Mouse (Mus musculus) embryo, embryonic 9.5 days (tissue): ENCODE results near the gene Ccdc61.
"Not testable (repeated sequence)": the region's sequence is repeated elsewhere in the genome, so short reads cannot be mapped to it uniquely, and the experiment has no call there.

Source experiments
- DNase-seq: peaks from one replicate; pipeline ENCODE4 v3.0.0-alpha.2; 2017; ENCODE audit errors: extremely low spot score

The Ccdc61 gene

DNA sequence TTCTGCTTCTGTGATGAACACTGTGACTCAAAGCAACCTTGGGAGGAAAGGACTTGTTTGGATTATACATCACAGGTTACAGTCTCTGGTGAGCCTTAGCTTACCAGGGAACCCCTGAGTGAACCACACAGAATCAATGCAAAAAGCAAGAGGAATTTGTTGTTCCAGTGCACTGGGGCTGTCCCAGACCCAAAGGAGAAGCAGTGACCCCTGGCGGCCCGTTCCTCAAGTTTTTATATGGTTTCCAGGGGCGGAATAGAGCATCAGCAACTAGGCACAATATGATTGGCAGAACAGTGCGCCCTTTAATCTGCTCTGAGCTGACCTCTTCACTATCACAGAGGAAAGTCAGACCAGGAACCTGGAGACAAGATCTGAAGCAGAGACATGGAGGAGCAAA lies 6.0 kb upstream of the Ccdc61 start:
- DNase-seq, result no peak

DNA sequence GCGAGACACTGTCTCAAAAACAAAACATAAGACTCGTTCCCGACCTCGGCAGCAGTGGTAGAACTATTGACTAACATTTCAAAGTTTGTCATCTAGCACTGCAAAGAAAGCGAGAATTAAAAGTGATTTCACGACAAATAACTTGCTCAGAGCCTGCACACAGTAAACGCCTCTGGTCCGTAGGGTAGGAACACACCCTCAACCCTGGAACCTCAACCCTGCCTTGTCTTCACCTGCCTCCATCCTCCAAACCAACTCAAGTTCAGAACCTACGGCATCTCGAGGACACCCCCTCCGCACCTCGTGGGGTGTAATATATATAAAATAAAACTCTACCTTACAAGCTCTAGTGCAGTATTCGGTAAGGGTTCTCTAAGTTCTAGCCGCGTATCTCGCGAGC lies 418 bp downstream of the Ccdc61 start:
- DNase-seq, result no peak

DNA sequence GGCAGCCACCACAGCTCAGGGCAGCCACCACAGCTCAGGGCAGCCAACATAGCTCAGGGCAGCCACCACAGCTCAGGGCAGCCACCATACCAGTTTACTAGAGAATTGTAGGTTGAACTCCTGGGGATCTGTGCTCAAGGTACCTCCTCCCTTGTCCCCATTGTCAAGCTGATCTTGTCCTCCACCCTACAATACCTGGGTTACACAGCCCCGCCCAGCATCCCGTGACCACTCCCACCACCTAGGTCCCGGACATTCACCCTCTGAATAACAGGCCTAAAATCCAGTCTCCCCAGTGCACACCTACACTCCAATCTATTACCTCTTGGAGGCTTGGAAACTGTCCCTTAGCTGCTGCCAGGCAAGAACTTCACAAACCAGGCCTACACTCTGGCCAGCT lies 5.2 kb downstream of the Ccdc61 start:
- no peak for DNase-seq

- no peak for DNase-seq
Measured at GRCm38 (mm10) chr7:18902486-18902885, 7.7 kb downstream of the Ccdc61 start.

- DNase-seq, result no peak
Measured at GRCm38 (mm10) chr7:18900513-18900912, 9.7 kb downstream of the Ccdc61 start.

DNA sequence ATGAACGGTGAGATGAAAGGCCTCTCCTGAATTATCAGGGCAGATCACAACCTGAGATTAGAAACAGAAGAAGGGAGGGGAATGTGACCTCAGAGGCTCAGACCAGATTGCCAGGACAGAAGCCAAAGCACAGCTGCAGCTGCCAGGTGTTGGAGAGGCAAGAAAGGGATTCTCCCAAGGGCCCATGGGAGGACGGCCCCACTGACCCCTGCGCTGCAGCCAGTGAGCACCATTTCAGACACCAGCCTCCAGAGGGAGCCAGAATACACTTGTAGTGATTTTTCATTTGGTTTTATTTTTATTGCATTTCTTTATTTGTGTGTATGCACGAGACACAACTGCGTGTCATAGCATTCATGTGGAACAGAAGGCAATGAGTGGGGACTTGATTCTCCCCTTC lies 13.7 kb downstream of the Ccdc61 start:
- DNase-seq, result no peak

DNA sequence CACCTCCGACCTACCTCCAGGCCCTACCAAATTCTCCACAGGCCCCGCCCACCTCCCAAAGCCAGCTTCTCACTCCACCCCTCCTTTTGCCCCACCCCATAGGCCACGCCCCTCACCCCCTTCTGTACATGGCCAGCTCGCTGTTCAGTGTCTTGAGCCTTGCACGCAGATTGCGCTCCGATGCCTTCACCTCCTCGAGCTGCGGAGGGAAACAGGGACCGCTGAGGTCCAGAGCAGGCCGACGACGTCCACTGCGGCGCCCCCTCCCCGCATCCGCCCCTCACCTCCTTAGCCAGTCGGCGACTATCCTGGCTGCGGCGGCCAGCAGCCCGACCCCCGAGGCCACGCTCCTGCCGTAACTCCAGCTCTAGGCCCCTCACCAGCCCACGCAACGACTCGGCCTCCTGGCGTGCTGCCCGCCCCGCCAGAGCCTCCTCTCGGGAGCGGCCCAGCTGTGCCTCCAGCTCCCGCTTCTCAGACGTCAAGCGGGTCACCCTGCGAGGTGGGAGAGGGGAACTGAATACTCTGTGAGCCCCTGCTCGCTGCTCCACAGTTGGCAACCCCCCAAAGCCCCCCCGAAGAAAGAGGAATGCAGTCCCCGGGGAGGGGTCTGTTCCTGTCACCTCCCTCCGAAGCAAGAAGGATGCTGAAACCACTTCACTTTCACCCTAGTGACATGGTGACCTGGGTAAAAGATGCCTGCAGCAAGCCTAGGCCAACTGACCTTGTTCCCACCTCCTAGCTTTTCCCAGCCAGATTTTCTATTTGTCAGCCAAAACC lies 16.4 kb downstream of the Ccdc61 start:
- peak; percentile 75 for DNase-seq

GRCm38 (mm10) chr7:18893009-18893408 lies 17.2 kb downstream of the Ccdc61 start:
- DNase-seq, result no peak

GRCm38 (mm10) chr7:18891872-18892599 lies 18.2 kb downstream of the Ccdc61 start:
- DNase-seq, result peak; percentile 79

GRCm38 (mm10) chr7:18890848-18891247 lies 19.4 kb downstream of the Ccdc61 start:
- DNase-seq, result no peak

- no peak for DNase-seq
Measured at GRCm38 (mm10) chr7:18886963-18887362, 23.3 kb downstream of the Ccdc61 start.

DNA sequence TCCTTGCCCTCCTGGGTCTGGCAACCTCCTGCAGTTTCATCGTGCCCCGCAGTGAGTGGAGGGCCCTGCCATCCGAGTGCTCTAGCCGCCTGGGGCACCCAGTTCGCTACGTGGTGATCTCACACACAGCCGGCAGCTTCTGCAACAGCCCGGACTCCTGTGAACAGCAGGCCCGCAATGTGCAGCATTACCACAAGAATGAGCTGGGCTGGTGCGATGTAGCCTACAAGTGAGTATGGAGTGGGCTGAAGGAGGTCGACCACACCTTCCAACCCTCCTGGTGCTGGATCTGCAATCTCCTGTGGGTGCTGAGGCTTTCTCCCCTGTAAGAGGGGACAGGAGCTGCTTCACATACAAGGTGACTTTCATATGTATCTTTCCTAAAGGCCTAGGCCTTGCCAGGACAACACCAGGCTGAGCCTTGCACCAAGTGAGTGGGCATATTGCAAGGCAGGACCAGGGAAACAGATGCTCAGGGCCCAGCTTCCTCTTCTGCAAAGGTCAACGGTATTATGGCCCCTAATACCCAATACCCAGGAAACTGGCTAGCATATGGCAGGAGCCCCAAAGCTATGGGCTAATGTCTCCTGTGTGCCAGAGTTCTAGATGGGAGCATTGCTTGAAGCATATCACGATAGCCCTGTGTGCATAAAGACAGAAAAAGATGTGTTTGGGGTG lies 25.3 kb downstream of the Ccdc61 start:
- no peak for DNase-seq

- no peak for DNase-seq
Measured at GRCm38 (mm10) chr7:18883991-18884744, 26.0 kb downstream of the Ccdc61 start.

GRCm38 (mm10) chr7:18878691-18879090 lies 31.5 kb downstream of the Ccdc61 start:
- DNase-seq, result no peak

DNA sequence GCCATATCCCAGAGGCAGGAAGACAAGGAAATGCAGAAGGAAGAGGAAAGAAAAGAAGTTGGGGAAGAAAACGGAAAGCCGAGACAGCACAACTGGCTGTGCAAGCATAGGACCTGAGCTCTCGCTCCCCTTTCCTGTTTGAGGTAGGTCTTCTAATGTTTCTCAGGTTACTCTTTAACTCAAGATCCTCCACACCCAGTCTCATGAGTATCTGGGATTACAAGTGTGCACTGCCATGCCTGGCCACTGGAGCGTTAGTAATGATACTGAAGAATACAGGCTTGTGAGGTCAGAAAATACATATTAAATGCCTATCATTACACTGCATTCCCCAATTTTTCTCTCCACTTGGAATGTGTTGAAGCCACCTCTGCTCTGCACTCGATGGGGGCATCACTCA lies 34.8 kb downstream of the Ccdc61 start:
- DNase-seq, result no peak

- peak; percentile 88 for DNase-seq
Measured at GRCm38 (mm10) chr7:18873253-18873652, 37.0 kb downstream of the Ccdc61 start.

DNA sequence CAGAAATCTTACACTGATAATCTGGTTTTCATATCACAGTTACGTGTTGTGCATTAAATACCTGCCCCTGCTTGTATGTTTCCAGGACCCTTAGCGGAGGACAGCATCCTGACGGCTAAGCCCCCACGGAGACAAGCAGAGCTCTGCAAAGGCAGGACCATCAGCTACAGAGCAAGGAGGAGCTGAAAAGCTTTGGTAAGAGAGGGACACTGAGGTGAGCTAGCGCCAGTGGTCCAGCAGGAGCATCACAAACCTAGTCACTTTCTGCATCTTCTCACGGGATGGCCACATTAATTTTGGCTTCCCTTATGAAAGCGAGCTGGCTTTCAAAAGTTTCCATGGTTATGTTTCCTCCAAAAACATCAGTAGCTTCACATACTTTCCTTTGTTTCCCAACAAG lies 37.4 kb downstream of the Ccdc61 start:
- peak; percentile 31 for DNase-seq

GRCm38 (mm10) chr7:18872014-18872802 lies 38.0 kb downstream of the Ccdc61 start:
- peak; percentile 24 for DNase-seq

DNA sequence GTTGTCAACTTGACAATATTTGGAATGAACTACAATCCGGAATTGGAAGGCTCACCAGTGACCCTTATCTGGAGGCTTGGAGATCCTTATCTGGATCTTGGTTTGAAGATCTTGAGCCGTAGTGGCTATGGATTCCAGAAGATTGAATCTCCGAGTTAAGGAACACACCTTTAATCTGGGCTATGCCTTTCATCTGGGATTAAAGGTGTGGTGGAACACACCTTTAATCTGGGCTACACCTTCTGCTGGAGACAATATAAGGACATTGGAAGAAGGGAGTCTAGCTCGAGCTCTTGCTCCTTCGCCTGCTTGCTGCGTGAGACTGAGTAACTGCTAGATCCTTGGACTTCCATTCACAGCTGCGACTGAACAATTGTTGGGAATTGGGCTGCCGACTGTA lies 39.2 kb downstream of the Ccdc61 start, which contains the start of gene Pglyrp1:
TSS of gene Pglyrp1 (plus strand) at position 301 of the 400 bp plus-strand sequence.
- not testable (repeated sequence) for DNase-seq

DNA sequence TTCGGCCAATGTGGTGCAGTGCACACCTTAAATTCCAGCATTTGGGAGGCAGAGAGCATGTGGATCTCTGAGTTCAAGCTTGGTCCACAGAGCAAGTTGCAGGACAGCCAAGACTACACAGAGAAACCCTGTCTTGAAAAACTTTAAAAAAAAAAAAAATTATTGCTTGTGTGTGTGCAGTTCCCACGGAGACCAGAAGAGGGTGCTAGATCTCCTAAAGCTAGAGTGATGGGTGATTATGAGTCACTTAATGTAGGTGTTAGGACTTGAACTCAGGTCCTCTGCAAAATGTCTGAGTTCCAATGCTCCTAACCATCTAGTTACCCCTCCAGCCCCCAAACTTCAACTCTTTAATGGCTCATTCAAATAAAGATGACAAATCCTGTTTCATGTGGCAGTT lies 41.7 kb downstream of the Ccdc61 start:
- DNase-seq, result no peak

DNA sequence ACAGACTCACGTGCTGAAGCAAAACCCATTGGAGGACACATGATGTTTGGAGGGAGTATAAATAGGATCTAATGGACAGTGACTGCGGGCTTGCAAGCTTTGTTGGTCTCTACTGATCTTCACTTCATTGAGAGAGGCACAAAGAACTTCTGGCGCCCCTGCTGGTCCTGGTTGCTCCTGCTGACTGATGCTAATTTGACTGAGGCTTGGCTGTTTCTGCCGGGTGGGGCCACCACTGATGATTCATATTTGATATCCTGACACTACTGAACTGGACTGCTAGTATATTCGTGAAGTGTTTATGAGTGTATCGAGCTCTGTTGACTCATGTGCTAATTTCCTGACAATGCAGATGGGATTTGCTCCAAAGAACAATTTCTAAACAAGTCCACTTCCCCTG lies 47.4 kb downstream of the Ccdc61 start:
- no peak for DNase-seq
